In the genomic region with DNA sequence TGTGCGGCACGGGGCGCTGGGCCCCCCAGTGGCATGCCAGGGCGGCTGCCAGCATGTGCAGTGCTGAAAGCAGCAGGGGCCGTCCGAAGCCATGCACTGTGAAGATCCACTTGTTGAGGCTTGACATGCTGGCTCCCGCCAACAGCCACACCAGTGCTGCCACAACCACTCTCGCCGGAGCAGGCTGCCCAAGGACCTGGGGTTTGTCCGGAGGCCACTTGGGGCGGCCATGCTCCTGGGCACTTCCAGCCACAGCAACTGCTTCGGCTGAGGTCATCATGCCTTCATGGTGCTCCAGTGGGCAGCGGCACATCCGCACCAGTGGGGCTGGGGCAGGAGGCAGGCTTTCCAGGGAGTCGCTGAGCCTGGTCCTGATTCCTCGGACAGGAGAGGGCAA, we compare ENCODE assay signal across 8 mouse cellular contexts. TPM values are rescaled to one million over a fixed set of nuclear protein-coding genes. Genes with fewer than 3 reads are reported as not detected.
DNase-seq lines count a peak whose midpoint lies in the region; ATAC-seq and TF ChIP-seq lines count a peak whose summit lies in the region.

No protein-coding gene starts in this region.

- no peak for ATAC-seq in embryonic facial prominence, embryonic 13.5 days (ENCODE audit: insufficient number of reproducible peaks, insufficient read depth, low FRiP score, low TSS enrichment, low read depth)
- no peak; the same call in 1 of the 2 replicates for ATAC-seq in limb, embryonic 11.5 days (ENCODE audit: insufficient number of reproducible peaks, low FRiP score, low TSS enrichment, low read depth)
- peak; percentile 1; the same call in 1 of the 2 replicates for ATAC-seq in midbrain, embryonic 12.5 days (ENCODE audit: low FRiP score, low read depth)

- 5% methylated on average over 16 of the region's 16 CpGs for WGBS in heart, adult 2 months
- 2% methylated on average over 16 of the region's 16 CpGs for WGBS in embryonic facial prominence, embryonic 13.5 days
- WGBS in limb, embryonic 11.5 days, result 5% methylated on average over 16 of the region's 16 CpGs
- WGBS in midbrain, embryonic 12.5 days, result under 1% methylated on average over 16 of the region's 16 CpGs

- peak; percentile 38 to 60 for DNase-seq in heart, adult 2 months
- DNase-seq in heart, adult 18-20 months, result no peak
- DNase-seq in MN1 (ENCODE audit: low spot score), result peak; percentile 80
- peak; percentile 29 to 32 for DNase-seq in heart, postnatal 14 days
- DNase-seq in limb, embryonic 11.5 days (ENCODE audit: low spot score), result no peak
- peak; percentile 33 for DNase-seq in thymus, postnatal 14 days

- peaks cover 3% of the 10 kb centered on the region for H3K79me2 ChIP-seq in heart, adult 2 months (replicated peaks; ENCODE audit: control insufficient read depth, insufficient read depth, low read length)

- TF ChIP-seq EP300 in heart, adult 2 months (IDR thresholded peaks at IDR 0.05; ENCODE audit: insufficient read depth, low read depth, low read length), result no peak

- H3K27ac ChIP-seq in heart, adult 2 months, result peak overlapping the region; percentile 77
- 0 out of 2 replicates have a peak overlapping the region, but pooled peaks have one; percentile 22 for H3K27ac ChIP-seq in embryonic facial prominence, embryonic 13.5 days
- H3K27ac ChIP-seq in limb, embryonic 11.5 days (replicated peaks; ENCODE audit: low read depth, low read length), result no peak overlapping the region
- no peak overlapping the region for H3K27ac ChIP-seq in midbrain, embryonic 12.5 days (replicated peaks)

- intact Hi-C loops in heart, adult 2 months (cut with DNase I), result loop anchor here (2.0 to 10.0 kb wide), 4 partner anchors 18 to 711 kb away; a partner anchor contains a TSS
- intact Hi-C loops in heart, postnatal 14 days (cut with DNase I), result no loop called here

- TF ChIP-seq POLR2A in heart, adult 2 months (IDR thresholded peaks at IDR 0.05; ENCODE audit: insufficient read depth, low read depth, low read length), result no peak

- peak overlapping the region; percentile 66 for H3K9ac ChIP-seq in heart, adult 2 months (ENCODE audit: low read depth, low read length)
- H3K9ac ChIP-seq in embryonic facial prominence, embryonic 13.5 days, result peak overlapping the region; percentile 75
- H3K9ac ChIP-seq in limb, embryonic 11.5 days (ENCODE audit: low read length), result 0 out of 2 replicates have a peak overlapping the region, but pooled peaks have one; percentile 22
- peak overlapping the region; percentile 73 for H3K9ac ChIP-seq in midbrain, embryonic 12.5 days (replicated peaks)

- TF ChIP-seq CTCF in heart, adult 2 months (IDR thresholded peaks at IDR 0.05), result 0 out of 2 replicates have a peak, but pooled peaks have one; percentile 5

- peak overlapping the region; percentile 70 for H3K4me3 ChIP-seq in heart, adult 2 months
- H3K4me3 ChIP-seq in embryonic facial prominence, embryonic 13.5 days, result peak overlapping the region; percentile 66
- peak overlapping the region; percentile 45 for H3K4me3 ChIP-seq in limb, embryonic 11.5 days (ENCODE audit: low read depth, low read length)
- peak overlapping the region; percentile 65 for H3K4me3 ChIP-seq in midbrain, embryonic 12.5 days

- peaks cover 17% of the 10 kb centered on the region for H3K4me1 ChIP-seq in heart, adult 2 months (ENCODE audit: control insufficient read depth, insufficient read depth, low read length)
- H3K4me1 ChIP-seq in embryonic facial prominence, embryonic 13.5 days, result peaks cover 49% of the 10 kb centered on the region
- peaks cover 8% of the 10 kb centered on the region for H3K4me1 ChIP-seq in limb, embryonic 11.5 days (ENCODE audit: control insufficient read depth, insufficient read depth, low read length)
- H3K4me1 ChIP-seq in midbrain, embryonic 12.5 days, result peaks cover 45% of the 10 kb centered on the region

- no peaks in the 10 kb centered on the region for H3K27me3 ChIP-seq in heart, adult 2 months (ENCODE audit: control insufficient read depth, insufficient read depth, low read length)
- H3K27me3 ChIP-seq in embryonic facial prominence, embryonic 13.5 days, result peaks cover 13% of the 10 kb centered on the region
- H3K27me3 ChIP-seq in limb, embryonic 11.5 days (ENCODE audit: control insufficient read depth, insufficient read depth, low read length), result peaks cover 11% of the 10 kb centered on the region
- H3K27me3 ChIP-seq in midbrain, embryonic 12.5 days, result peaks cover 19% of the 10 kb centered on the region

- no peaks in the 10 kb centered on the region for H3K36me3 ChIP-seq in heart, adult 2 months (ENCODE audit: control insufficient read depth, insufficient read depth, low read length)
- no peaks in the 10 kb centered on the region for H3K36me3 ChIP-seq in embryonic facial prominence, embryonic 13.5 days
- H3K36me3 ChIP-seq in limb, embryonic 11.5 days (ENCODE audit: control insufficient read depth, insufficient read depth, low read length), result no peaks in the 10 kb centered on the region
- no peaks in the 10 kb centered on the region for H3K36me3 ChIP-seq in midbrain, embryonic 12.5 days

- H3K9me3 ChIP-seq in embryonic facial prominence, embryonic 13.5 days, result no peaks in the 10 kb centered on the region
- no peaks in the 10 kb centered on the region for H3K9me3 ChIP-seq in limb, embryonic 11.5 days (ENCODE audit: control insufficient read depth, low read length)
- H3K9me3 ChIP-seq in midbrain, embryonic 12.5 days, result no peaks in the 10 kb centered on the region

- H3K4me2 ChIP-seq in embryonic facial prominence, embryonic 13.5 days, result peak overlapping the region; percentile 91
- H3K4me2 ChIP-seq in limb, embryonic 11.5 days (ENCODE audit: low read depth, severe bottlenecking), result peak overlapping the region; percentile 83
- peak overlapping the region; percentile 88 for H3K4me2 ChIP-seq in midbrain, embryonic 12.5 days (replicated peaks)

RNA-seq across cellular contexts. Expression of a gene that starts 1.6 kb away (rescaled TPM):
- total RNA-seq in heart, adult 2 months (2021), result 1 to 10 TPM; 3.9 to 6.9 TPM
- polyA plus RNA-seq in heart, adult 2 months (2012; rRNA removed), result 4.5 and 6.3 TPM in 2 replicates
- 1 to 10 TPM; 3.5 TPM for total RNA-seq in heart, adult 18-20 months (2021)
- 7.7 and 8.6 TPM in 2 replicates for polyA plus RNA-seq in embryonic facial prominence, embryonic 13.5 days (2015; fragmentation: Nextera tagmentation; extraction: Ambion mirVana)
- 1 to 10 TPM; 4.9 to 5.6 TPM for total RNA-seq in heart, postnatal 14 days (2021)
- polyA plus RNA-seq in limb, embryonic 11.5 days (2014; fragmentation: Nextera tagmentation; extraction: Ambion mirVana), result 1.7 and 2.1 TPM in 2 replicates
- 6.7 and 7.8 TPM in 2 replicates for polyA plus RNA-seq in midbrain, embryonic 12.5 days (2016; fragmentation: Nextera tagmentation; extraction: Ambion mirVana)

RNA-seq across cellular contexts. Expression of a gene that starts 17.8 kb away (rescaled TPM):
- 10 to 100 TPM; 32.6 to 47.8 TPM for total RNA-seq in heart, adult 2 months (2021)
- 29.1 and 52.6 TPM in 2 replicates for polyA plus RNA-seq in heart, adult 2 months (2012; rRNA removed)
- total RNA-seq in heart, adult 18-20 months (2021), result 10 to 100 TPM; 28.3 to 28.6 TPM
- polyA plus RNA-seq in embryonic facial prominence, embryonic 13.5 days (2015; fragmentation: Nextera tagmentation; extraction: Ambion mirVana), result 8.7 and 9.2 TPM in 2 replicates
- 10 to 100 TPM; 38.2 to 44.4 TPM for total RNA-seq in heart, postnatal 14 days (2021)
- polyA plus RNA-seq in limb, embryonic 11.5 days (2014; fragmentation: Nextera tagmentation; extraction: Ambion mirVana), result 13.7 and 14.5 TPM in 2 replicates
- 29.4 and 29.9 TPM in 2 replicates for polyA plus RNA-seq in midbrain, embryonic 12.5 days (2016; fragmentation: Nextera tagmentation; extraction: Ambion mirVana)

RNA-seq across cellular contexts. Expression of a gene that starts 18.0 kb away (rescaled TPM):
- under 1 TPM; 0.57 to 0.81 TPM for total RNA-seq in heart, adult 2 months (2021)
- 0.57 and 0.76 TPM in 2 replicates for polyA plus RNA-seq in heart, adult 2 months (2012; rRNA removed)
- total RNA-seq in heart, adult 18-20 months (2021), result under 1 TPM; 0.55 to 0.64 TPM
- 0.20 TPM in 1 of 2 replicates, not detected in the other for polyA plus RNA-seq in embryonic facial prominence, embryonic 13.5 days (2015; fragmentation: Nextera tagmentation; extraction: Ambion mirVana)
- under 1 TPM; 0.74 to 0.90 TPM for total RNA-seq in heart, postnatal 14 days (2021)
- 0.33 and 0.47 TPM in 2 replicates for polyA plus RNA-seq in limb, embryonic 11.5 days (2014; fragmentation: Nextera tagmentation; extraction: Ambion mirVana)
- polyA plus RNA-seq in midbrain, embryonic 12.5 days (2016; fragmentation: Nextera tagmentation; extraction: Ambion mirVana), result 0.74 and 1.1 TPM in 2 replicates

RNA-seq across cellular contexts. Expression of a gene that starts 19.1 kb away (rescaled TPM):
- total RNA-seq in heart, adult 2 months (2021), result 10 to 100 TPM; 41.3 to 42.9 TPM
- 69.4 and 90.6 TPM in 2 replicates for polyA plus RNA-seq in heart, adult 2 months (2012; rRNA removed)
- total RNA-seq in heart, adult 18-20 months (2021), result 10 to 100 TPM; 37.9 to 50.5 TPM
- 38.9 and 42.1 TPM in 2 replicates for polyA plus RNA-seq in embryonic facial prominence, embryonic 13.5 days (2015; fragmentation: Nextera tagmentation; extraction: Ambion mirVana)
- 10 to 100 TPM; 44.5 to 54.0 TPM for total RNA-seq in heart, postnatal 14 days (2021)
- polyA plus RNA-seq in limb, embryonic 11.5 days (2014; fragmentation: Nextera tagmentation; extraction: Ambion mirVana), result 24.2 and 28.9 TPM in 2 replicates
- 23.2 and 27.0 TPM in 2 replicates for polyA plus RNA-seq in midbrain, embryonic 12.5 days (2016; fragmentation: Nextera tagmentation; extraction: Ambion mirVana)

RNA-seq across cellular contexts. Expression of a gene that starts 49.2 kb away (rescaled TPM):
- total RNA-seq in heart, adult 2 months (2021), result 10 to 100 TPM; 12.9 to 16.2 TPM
- 10.9 and 14.2 TPM in 2 replicates for polyA plus RNA-seq in heart, adult 2 months (2012; rRNA removed)
- 10 to 100 TPM; 17.9 to 20.3 TPM for total RNA-seq in heart, adult 18-20 months (2021)
- polyA plus RNA-seq in embryonic facial prominence, embryonic 13.5 days (2015; fragmentation: Nextera tagmentation; extraction: Ambion mirVana), result 1.7 and 3.0 TPM in 2 replicates
- total RNA-seq in heart, postnatal 14 days (2021), result 1 to 10 TPM; 6.7 to 8.5 TPM
- polyA plus RNA-seq in limb, embryonic 11.5 days (2014; fragmentation: Nextera tagmentation; extraction: Ambion mirVana), result 0.30 and 0.69 TPM in 2 replicates
- 5.1 and 5.3 TPM in 2 replicates for polyA plus RNA-seq in midbrain, embryonic 12.5 days (2016; fragmentation: Nextera tagmentation; extraction: Ambion mirVana)

Comparison
In these comparisons a context has a peak if more than half of its experiments do, and no peak if none do; other contexts are left out.
1. DNase-seq: peak in heart, adult 2 months (2 of 2), MN1 (single experiment), heart, postnatal 14 days (2 of 2) and thymus, postnatal 14 days (single experiment); none in heart, adult 18-20 months (0 of 2) and limb, embryonic 11.5 days (single experiment).
2. H3K27ac ChIP-seq: peak in heart, adult 2 months (single experiment) and embryonic facial prominence, embryonic 13.5 days (single experiment); none in limb, embryonic 11.5 days (single experiment) and midbrain, embryonic 12.5 days (single experiment).
3. H3K9ac ChIP-seq: peak in every context shown above with its lines; median percentile 75 in embryonic facial prominence, embryonic 13.5 days; 73 in midbrain, embryonic 12.5 days; 66 in heart, adult 2 months; 22 in limb, embryonic 11.5 days.
4. Peak in every context shown above with its lines, with median percentiles within 50 percentile points of each other: H3K4me3 ChIP-seq and H3K4me2 ChIP-seq.